Mouse (Mus musculus) frontal cortex, adult (tissue): Measurements from ENCODE around the gene Bax.
A peak's percentile ranks its signal among the peaks of the same experiment; 100 is the strongest.
"Not testable (repeated sequence)": the region's sequence is repeated elsewhere in the genome, so short reads cannot be mapped to it uniquely, and the experiment has no call there.

ENCODE experiments used
- ATAC-seq: cut with Nextera tagmentation; 2 replicates; pipeline ENCODE4 v1.9.2; 2017; ENCODE audit warnings: mild to moderate bottlenecking, moderate library complexity, mixed read lengths; ENCODE audit not compliant: low TSS enrichment

The Bax gene

DNA sequence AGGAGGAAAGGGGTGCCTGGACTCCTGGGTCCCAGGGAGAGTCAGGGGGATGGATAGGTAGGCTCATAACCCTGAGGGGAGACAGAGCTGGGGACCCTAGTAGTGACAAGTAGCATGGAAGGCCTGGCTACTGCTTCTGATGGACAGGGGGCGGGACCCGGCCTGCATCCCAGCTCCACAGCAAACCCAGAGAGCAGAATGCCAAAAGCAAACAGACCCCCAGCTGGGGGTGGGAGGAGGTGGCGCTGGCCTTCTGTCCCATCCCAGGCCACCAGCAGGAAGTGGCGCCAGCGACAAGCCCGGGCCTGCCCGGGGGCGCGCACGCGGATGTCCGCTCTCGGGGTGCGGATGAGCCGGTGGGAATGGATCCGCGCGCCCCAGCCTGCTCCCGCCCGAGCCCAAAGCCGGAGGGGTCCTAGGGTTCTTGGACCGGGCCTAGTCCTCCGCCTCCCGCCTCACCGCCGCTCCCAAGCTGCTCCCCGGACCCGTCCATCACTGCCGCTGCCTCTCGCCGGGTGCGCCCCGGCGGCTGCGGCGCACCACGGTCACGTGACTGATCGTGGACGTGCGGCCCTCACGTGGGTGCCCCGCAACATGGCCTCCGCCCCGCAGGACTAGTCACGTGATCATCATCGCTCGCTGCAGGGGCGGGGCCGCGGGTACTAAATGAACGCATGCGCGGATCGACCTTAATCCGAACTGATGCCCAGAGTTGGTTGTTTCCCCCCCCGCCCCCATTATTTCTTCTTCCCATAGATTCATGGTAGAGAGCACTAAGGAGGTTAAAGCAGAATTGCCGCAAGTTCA, at the start of gene Bax:
TSS of gene Bax (minus strand) at position 616 of the 807 bp plus-strand sequence.
- peak; percentile 35 for ATAC-seq

DNA sequence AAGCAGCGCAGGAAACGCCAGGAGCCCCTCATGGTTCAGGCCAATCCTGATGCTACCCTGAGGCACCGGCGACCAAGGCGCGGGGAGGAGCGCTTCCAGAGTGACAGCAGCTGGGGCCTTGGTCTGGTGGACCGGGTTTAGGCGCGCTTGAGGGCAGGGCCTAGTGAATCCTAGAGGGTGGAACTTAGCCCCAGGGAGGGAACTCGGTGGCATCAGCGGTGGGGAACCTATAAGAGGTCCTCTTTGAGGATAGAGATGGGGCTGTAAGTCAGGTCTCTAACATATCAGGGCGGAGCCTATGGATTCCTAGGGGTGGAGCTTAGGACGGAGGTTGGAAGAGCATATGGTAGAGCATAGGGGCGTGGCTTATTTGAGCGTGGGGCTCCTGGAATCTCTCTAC, 48.7 kb upstream of the Bax start:
- ATAC-seq: no peak

DNA sequence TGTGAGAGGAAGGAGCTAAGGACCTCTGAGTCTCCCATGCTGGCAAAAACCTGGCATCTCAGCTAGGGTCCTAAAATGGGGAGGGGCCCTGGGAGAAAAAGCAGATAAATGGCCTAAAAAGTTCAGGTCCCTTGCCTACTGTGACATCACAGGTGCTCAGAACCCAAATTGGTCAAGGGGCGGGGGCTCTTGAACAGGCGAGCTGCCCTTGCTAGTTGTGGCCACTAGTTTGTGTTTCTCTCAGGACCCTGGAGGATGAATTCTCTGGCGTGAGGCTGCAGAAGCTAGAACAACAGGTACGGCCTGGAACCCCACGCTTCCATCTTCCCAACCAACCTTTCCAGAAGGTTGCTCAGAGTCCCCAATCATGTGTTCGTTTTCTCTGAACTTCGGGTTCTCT, 47.7 kb upstream of the Bax start:
- no peak for ATAC-seq

DNA sequence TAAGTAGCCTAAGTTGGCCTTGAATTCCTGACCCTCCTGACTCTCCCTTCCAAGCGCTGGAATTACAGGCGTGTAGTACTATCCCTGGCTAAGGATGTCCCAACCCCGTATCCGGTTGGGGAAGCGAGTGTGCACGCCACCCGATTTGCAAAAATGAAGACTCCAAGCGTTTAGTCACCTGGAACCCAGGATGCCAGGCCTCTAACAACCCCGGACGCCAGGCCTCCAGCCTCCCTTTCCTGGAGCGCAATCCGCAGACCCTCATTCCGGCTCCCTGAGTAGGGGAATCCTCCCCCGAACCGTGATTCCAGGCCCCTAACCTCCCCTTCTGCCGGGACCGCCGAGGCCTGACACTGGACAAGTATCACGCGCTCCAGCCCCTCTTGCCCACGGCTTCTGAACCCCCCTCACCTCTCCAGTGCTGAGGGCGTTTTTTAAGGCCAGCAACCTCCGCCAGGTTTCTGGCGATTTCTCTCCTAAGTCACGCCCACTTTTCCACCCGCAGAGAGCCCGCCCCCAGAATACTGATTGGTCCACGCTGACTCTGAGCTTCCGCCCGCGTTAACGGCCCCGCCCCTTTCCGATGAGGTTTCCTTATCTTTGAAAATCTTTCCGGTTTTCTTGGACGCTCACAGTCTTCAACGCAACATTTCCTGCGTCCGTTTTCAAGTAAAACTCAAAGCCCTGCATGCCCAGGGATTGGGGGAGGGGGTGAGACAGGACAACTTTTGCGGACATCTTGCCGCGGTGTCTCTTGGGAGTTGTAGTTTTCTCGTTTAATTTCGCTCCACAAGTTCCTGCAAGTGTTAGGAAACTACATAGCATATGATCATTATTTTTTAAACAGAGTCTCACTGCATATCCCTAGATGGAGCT, 43.5 kb upstream of the Bax start, which contains the start of gene Nucb1:
TSS of gene Nucb1 (minus strand) at position 495 of the 876 bp plus-strand sequence.
- peak; percentile 85 for ATAC-seq

DNA sequence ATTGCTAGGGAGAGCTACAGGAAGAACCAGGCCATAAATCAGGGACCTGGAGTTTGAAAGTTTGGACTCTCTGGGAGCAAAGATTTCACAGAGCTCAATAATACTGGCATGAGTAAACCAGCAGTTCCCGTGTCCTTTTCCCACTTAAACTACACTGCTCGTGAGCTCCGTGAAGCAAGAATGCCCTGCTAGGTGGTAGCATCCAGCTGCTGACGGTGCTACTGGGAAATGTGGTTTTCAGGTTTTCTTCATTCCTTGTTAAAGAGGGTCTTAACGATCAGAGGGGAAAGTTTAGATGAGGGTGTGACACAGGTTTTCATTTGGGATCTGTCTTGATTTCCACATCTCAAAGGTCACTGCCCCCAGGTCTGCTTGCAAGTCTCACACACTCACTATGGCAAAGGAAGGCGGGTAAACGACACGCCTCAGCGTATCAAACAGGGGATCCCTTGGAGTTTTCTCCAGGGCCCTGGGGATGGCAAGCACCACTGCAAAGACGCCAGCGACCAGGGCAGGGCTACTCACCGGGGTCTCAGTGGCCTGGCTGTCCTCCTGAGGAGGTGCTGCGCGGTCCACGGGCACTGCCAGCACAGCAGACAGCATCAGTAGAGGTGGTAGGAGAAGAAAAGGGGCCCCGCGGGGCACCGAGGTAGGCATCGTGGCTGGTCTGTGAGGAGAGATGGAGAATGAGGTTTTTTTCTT, 42.6 kb upstream of the Bax start:
- peak; percentile 21; the same call in 1 of the 2 replicates for ATAC-seq

DNA sequence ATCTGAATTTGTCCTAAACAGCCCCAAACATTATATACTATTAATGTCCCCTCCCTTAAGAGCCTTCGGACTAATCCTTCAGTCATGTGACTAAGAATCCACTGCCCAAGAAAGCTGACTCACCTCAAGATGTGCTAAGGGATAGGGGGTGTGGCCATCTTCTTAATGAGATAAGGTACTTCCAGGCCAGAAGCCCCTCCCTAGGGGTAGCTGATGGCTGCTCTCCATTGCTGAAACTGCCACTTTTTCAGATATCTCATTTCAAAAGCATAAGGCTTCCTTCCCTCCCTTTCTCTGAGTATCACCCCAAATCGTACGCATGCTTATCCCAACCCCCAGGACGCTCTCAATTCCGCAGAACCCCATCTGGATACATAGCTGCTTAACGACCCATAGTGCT, 41.9 kb upstream of the Bax start:
- no peak for ATAC-seq

DNA sequence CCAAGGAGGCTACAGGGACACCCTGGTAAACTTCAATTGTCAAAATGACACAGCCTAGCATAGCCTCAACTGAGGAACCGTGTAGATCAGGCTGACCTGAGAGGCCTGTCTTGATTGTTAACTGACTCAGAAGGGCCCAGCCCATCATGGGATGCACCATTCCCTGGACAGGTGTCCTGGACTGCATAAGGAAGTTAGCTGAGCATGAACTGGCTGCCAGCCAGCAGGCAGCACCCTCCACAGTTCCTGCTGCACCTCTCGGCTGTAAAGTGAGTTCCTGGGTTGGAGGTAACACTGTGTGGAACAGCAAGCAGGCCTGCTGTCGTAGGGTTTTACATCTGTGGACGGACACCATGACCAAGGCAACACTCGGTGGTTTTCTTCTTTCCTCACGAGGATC, 40.9 kb upstream of the Bax start:
- no peak for ATAC-seq

DNA sequence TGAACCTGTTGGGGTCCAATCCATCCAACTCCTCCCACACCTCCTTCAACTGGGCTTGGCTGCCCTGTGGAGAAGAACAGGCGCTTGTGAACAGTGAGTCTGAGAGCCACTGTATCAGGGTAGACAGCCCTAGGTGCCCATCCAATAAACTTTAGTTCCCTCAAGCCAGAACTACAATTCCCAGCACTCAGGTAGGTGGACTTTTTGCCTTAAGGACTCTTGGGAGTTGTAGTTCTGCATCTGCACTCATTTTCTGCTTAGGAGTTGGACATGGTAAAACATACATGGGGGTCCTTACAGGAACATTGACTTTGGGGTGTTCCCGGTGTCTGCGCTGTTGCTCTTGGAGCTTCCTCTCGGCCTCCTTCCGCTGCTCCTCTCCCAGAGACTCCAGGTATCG, 31.7 kb upstream of the Bax start:
- no peak for ATAC-seq

DNA sequence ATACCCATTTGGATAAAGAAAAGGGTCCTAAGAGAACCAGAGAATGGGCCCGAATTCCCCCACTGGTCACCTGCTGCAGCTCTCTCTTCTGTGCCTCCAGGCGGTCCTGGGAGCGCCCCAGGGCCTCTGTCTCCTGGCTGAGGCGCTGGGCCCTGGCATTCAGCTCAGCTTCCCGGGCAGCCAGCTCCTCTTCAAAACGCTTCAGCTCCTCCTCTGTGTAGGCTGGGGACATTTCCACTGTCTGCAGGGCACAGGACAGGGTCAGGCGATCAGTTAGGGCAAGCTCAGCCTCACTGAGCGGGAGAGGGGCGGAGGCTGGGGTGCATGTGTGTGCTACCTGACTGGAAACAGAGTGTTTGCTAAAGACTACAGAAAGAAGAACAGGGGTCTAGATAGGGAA, 27.9 kb upstream of the Bax start:
- ATAC-seq: no peak

DNA sequence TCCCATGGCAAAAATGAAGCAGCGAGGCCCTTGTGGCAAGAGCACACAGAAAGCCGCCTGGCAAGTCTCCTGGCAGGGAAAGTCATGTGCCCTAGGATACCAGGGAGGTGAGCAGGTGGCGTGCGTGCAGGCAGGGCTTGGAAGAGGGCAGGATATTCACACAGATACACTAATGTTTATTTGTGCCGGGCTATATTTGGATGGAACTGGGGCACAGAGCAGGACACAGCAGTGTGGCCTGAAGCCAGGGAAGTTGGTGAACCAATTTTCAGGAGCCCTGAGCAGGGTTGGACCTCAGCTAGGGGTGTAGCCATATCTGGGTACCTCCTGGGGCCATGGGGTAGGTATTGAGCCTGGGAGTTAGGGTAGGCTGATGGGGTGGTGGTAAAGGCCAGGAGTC, 26.3 kb upstream of the Bax start:
- ATAC-seq: no peak

DNA sequence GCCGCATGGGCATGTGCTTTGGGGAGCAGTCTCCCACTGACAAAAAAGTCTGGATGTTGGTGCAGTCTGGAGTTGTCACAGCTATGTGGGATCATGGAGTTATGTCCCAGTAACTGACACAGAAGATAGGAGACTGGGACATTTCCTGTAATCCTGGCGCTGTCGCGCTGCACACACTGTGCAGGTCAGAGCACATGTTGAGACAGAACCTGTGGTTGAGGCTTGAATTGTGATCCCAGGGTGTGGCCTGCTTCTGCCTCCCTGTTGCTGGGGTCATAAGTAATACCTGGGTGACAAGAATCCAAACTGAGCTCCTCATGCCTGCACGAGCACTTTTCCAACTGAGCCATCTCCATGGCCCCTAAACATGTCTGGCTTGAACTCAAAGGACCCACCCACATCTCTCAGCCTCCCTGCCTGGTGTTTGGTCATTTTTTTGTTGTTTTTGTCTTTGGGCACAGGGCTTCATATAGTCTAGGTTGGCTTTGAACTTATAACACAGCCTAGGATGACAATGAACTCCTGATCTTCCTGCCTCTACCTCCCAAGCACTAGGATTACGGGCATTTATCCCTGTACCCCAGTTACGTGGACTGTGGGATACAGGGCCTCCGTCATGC, 25.6 kb upstream of the Bax start:
- ATAC-seq: no peak

DNA sequence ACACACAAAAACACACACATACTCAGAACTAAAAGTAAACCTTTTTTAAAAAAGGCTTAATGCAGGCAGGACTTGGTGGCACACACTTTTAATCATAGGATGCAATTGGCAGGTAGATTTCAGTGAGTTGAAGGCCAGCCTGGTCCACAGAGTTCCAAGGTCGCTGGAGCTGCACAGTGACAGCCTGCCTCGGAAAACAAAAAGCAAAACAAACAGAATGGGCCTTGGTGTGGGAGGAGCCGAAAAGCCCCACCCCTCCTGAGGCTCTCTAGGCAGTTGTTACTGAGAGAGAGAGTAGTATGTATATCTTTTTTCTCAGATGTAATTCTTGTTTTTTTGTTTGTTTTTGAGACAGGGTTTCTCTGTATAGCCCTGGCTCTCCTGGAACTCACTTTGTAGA, 24.6 kb upstream of the Bax start:
- ATAC-seq: no peak

DNA sequence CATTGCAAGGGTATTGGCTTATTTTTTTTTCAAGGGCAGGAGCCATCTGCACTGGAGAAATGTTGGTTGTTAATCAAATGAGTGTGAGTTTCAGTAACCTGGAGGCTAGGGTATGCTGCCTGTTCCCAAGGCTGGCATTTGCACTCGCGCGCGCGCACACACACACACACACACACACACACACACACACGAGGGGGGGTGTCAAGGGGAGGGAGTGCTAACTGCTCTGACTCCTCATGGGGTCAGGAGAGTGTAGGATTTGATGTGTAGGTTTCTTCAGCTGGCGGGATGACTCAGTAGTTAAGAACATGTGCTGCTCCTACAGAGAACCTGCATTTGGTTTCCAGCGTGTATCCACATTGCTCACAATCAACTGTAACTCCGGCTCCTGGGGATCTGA, 24.1 kb upstream of the Bax start:
- ATAC-seq: peak; percentile 55; the same call in 1 of the 2 replicates

DNA sequence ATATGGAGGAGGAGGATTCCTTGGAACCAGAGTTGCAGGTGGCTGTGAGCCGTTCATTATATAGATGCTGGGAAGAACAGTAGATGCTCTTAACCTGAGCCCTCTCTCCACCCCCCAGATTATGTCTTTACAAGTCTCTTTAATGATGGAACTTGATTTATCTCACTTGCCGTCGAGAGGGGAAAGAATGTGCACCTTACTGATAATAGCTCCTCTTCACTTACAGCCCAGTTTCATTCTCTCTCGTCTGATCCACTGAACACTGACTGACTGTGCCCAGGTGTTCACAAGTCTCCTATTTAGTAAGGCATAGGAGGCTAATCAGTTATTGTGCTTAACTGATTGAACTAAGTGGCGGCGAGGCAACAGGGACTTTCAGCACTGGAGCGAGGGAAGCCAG, 22.9 kb upstream of the Bax start:
- ATAC-seq: no peak

DNA sequence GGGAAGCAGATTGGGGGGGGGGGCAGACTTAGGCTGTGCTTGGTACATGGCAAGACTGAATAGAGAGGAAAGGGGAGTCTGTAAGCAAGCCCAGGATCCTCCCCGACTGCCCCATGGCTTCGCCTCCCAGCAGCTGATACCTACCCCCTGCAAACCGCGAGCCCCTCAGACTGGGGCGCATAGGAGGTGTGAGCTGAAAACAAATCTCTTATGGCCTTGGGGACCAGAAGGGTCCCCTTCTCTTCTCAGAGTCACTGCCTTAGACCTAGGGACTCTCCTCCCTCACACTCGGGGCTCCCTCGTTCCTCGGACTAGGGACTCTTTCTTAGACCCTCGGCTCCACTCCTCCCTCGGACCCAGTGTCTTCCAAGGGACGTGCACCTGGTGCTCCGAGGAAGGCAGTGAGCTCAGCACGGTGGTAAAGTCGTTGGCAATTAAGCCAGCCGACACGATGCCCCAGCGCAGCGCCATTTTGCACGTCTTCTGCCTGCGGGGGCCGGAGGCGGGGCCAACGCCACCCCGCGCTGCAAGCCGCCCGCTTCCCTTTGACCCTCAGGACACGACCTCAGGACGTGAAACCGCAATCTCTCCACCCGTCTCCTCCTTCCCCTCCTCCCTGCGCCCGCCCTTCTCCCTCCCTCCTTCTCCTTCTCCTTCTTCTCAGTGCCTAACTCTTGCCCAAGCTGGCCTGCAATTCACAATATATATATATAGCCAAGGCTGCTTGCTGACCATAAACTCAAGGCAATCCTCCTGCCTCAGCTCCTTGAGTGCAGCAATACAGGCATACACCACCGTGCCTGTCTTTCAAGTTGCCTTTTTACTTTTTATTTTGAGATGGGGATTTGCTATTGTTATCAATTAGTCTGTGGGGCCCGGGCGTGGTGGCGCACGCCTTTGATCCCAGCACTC, 21.9 kb upstream of the Bax start, which contains the start of gene Dhdh:
TSS of gene Dhdh (minus strand) at position 513 of the 912 bp plus-strand sequence.
- ATAC-seq: peak; percentile 36; the same call in 1 of the 2 replicates

DNA sequence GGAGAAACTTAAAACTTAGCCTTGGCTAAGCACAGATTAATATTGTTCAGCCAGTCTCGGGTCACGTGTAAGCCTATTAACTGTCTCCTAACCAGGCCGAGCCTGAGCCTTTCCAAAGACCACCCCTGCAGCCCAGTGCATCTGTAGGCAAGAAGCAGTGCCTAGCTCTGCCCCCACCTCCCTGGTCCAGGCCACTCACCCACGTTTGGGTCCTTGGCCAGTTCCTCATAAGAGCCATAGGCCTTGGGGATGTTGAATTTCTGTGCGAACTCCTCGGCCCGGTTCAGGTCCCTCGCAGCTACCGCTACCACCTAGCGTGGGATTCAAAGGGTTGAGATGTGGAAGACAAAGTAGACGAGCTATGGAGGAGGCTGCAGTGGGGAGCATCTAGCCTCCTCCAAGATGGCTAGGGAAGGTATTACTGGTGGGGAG, 21.2 kb upstream of the Bax start:
- no peak for ATAC-seq

DNA sequence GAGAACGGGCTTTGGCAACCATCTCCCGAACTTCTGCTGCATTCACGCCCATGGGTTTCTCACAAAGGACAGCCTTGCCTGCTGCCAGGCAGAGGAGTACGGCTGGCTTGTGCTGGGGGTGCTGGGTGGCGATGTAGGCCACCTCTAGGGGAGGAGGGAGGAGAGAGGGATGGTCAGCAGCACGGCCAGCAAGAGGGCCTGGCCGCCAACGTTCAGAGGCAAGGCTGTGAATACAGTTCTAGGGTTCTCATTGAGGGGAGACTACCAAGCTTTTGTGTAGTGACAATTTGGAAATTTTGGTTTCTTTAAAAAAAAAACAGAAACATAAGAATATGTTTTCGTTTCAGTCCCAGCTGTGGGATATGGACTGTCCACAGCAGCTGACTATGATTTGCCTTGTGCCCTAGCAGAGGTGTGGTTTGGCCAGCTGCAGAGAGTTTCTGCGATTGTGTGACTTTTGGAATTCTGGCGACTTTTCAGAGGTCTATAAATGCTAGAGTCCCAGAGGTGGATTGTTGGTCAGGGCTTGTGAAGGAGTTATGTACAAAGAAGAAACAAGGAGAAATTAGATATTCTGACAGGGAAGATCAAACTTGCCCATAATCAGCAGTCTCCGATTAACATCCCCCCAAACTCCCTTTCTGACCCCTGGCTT, 20.2 kb upstream of the Bax start, which contains the start of gene Gm45808:
TSS of gene Gm45808 (minus strand) at position 51 of the 655 bp plus-strand sequence.
- ATAC-seq: no peak; the same call in 1 of the 2 replicates

DNA sequence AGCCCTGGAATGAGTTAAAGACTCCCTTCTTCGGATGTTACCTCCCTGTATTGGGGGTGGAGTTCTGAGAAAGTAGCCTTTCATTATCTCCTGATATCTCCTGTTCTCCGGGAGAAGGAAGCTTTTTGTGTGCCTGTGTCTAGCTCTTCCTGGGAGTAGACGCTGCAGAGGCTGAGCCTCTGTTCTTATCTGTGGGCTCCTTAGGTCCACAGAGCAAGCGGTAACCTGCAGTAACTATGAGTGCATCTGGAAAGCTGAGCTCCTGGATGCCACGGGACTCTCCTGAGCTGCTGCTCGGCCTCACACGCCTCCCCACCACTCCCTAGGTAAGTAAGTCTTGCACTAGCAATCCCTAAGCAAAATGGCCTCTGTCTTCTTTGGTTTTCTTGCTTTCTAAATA, 19.5 kb upstream of the Bax start:
- ATAC-seq: no peak

DNA sequence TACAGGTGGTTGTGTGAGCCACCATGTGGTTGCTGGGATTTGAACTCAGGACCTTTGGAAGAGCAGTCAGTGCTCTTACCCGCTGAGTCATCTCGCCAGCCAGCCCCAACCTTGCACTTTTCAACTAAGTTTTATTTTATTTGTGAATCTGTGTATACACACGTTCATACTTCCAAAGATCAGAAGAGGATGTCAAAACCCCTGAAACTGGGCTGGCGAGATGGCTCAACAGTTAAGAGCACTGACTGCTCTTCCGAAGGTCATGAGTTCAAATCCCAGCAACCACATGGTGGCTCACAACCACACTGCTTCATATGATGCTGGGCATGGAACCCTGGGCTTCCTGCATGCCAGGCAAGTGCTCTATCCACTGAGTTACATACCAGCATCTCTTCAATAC, 18.3 kb upstream of the Bax start:
- not testable (repeated sequence) for ATAC-seq

DNA sequence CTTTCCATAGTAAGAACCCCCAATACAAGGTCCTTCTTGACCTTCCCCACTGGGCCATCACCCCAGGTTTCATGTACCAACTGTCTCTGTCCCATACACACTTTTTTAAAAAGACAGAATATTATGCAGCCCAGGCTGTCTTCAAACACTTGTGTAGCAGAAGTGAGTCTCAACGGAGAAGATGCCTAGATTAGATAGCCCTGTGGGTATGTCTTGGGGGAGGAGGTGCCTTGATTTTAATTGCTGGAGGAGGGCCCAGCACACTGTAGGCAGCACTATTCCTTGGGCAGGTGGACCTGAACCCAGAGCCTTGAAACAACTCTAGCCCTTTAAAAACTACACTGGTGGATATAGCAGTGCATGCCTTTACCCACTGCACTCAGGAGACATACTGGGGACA, 15.5 kb upstream of the Bax start:
- no peak for ATAC-seq
